Mouse (Mus musculus) adrenal gland, adult 2 months (tissue): ENCODE data around the gene Krtap2-4. TPM values are rescaled to one million over a fixed set of nuclear protein-coding genes. Genes with fewer than 3 reads are reported as not detected.
"Not testable (repeated sequence)": the region's sequence is repeated elsewhere in the genome, so short reads cannot be mapped to it uniquely, and the experiment has no call there.

ENCODE experiments used
- DNase-seq: peaks from one replicate; pipeline ENCODE4 v3.0.0; 2021
- long read RNA-seq: library from polyadenylated mRNA; stranded (forward); transcript quantifications from one replicate; pipeline ENCODE4 v2.0.0, GENCODE M21; 2021
- polyA plus RNA-seq: library from polyadenylated mRNA; depleted of rRNA; stranded (reverse); fragments of >200 nt; gene quantifications from 2 replicates; pipeline ENCODE4 v1.2.3, GENCODE M21; 2012; rRNA removed
- total RNA-seq, 2 experiments: library from RNA; stranded (reverse); gene quantifications; 2 replicates each; pipeline ENCODE4 v1.2.3; 2021

Krtap2-4 gene
- total RNA-seq (not detected), polyA plus RNA-seq (not detected in 2 replicates)
- long read RNA-seq, result 0 reads

GRCm38 (mm10) chr11:99614796-99615363 lies at the start of gene Krtap2-4:
Gene Krtap2-4 (minus strand): TSS chr11:99614846.
- no peak for DNase-seq

GRCm38 (mm10) chr11:99662802-99663201 lies 48.2 kb upstream of the Krtap2-4 start:
- DNase-seq, result no peak

- DNase-seq, result no peak
These were observed 44.6 kb upstream of the Krtap2-4 start for GRCm38 (mm10) chr11:99659256-99659655.

- not testable (repeated sequence) for DNase-seq
These were observed 43.9 kb upstream of the Krtap2-4 start, which contains the start of gene Gm11563 for GRCm38 (mm10) chr11:99658467-99659010. Gene Gm11563 (minus strand): TSS chr11:99658960.

GRCm38 (mm10) chr11:99657051-99657450 lies 42.4 kb upstream of the Krtap2-4 start:
- no peak for DNase-seq

- DNase-seq, result no peak
These were observed 35.5 kb upstream of the Krtap2-4 start, which contains the start of gene Gm11555 for GRCm38 (mm10) chr11:99650136-99650535. Gene Gm11555 (minus strand): TSS chr11:99650236.

- no peak for DNase-seq
These were observed 31.8 kb upstream of the Krtap2-4 start for GRCm38 (mm10) chr11:99646444-99646843.

- DNase-seq, result no peak
These were observed 29.7 kb upstream of the Krtap2-4 start for GRCm38 (mm10) chr11:99644351-99644750.

- DNase-seq, result not testable (repeated sequence)
These were observed 29.0 kb upstream of the Krtap2-4 start, which contains the start of gene Krtap4-7 for GRCm38 (mm10) chr11:99643635-99644139. Gene Krtap4-7 (minus strand): TSS chr11:99644089.

- DNase-seq, result no peak
These were observed 26.3 kb upstream of the Krtap2-4 start for GRCm38 (mm10) chr11:99640926-99641325.

GRCm38 (mm10) chr11:99637086-99637485 lies 22.4 kb upstream of the Krtap2-4 start:
- DNase-seq, result no peak

GRCm38 (mm10) chr11:99634653-99635134 lies 20.0 kb upstream of the Krtap2-4 start, which contains the start of gene Krtap4-2:
Gene Krtap4-2 (minus strand): TSS chr11:99635084.
- DNase-seq, result no peak

GRCm38 (mm10) chr11:99633293-99633692 lies 18.6 kb upstream of the Krtap2-4 start:
- no peak for DNase-seq

GRCm38 (mm10) chr11:99630890-99631289 lies 16.2 kb upstream of the Krtap2-4 start:
- DNase-seq, result no peak

GRCm38 (mm10) chr11:99628138-99628537 lies 13.5 kb upstream of the Krtap2-4 start, which contains the start of gene Krtap4-1:
Gene Krtap4-1 (minus strand): TSS chr11:99628238.
- DNase-seq, result no peak

GRCm38 (mm10) chr11:99620335-99620734 lies 5.7 kb upstream of the Krtap2-4 start, which contains the start of gene Gm11562:
Gene Gm11562 (minus strand): TSS chr11:99620435.
- DNase-seq, result no peak

GRCm38 (mm10) chr11:99610089-99610488 lies 4.6 kb downstream of the Krtap2-4 start, which contains the start of gene Gm11937:
Gene Gm11937 (minus strand): TSS chr11:99610189.
- not testable (repeated sequence) for DNase-seq

GRCm38 (mm10) chr11:99609126-99609525 lies 5.5 kb downstream of the Krtap2-4 start:
- DNase-seq, result no peak

GRCm38 (mm10) chr11:99603208-99603607 lies 11.4 kb downstream of the Krtap2-4 start, which contains the start of gene Gm11938:
Gene Gm11938 (minus strand): TSS chr11:99603308.
- DNase-seq, result not testable (repeated sequence)

- DNase-seq, result not testable (repeated sequence)
These were observed 16.9 kb downstream of the Krtap2-4 start, which contains the start of gene Krtap9-3 for GRCm38 (mm10) chr11:99597742-99598141. Gene Krtap9-3 (minus strand): TSS chr11:99598105.

- no peak for DNase-seq
These were observed 23.7 kb downstream of the Krtap2-4 start, which contains the start of gene Krtap1-3 for GRCm38 (mm10) chr11:99590981-99591380. Gene Krtap1-3 (minus strand): TSS chr11:99591339.

- DNase-seq, result no peak
These were observed 29.6 kb downstream of the Krtap2-4 start for GRCm38 (mm10) chr11:99585096-99585495.
